Mouse (Mus musculus) kidney, postnatal 14 days (tissue): Measurements from ENCODE around the gene C3.

Experiments
- DNase-seq: peaks from one replicate; pipeline ENCODE4 v3.0.0; 2022; ENCODE audit warnings: mixed read lengths

Gene C3

DNA sequence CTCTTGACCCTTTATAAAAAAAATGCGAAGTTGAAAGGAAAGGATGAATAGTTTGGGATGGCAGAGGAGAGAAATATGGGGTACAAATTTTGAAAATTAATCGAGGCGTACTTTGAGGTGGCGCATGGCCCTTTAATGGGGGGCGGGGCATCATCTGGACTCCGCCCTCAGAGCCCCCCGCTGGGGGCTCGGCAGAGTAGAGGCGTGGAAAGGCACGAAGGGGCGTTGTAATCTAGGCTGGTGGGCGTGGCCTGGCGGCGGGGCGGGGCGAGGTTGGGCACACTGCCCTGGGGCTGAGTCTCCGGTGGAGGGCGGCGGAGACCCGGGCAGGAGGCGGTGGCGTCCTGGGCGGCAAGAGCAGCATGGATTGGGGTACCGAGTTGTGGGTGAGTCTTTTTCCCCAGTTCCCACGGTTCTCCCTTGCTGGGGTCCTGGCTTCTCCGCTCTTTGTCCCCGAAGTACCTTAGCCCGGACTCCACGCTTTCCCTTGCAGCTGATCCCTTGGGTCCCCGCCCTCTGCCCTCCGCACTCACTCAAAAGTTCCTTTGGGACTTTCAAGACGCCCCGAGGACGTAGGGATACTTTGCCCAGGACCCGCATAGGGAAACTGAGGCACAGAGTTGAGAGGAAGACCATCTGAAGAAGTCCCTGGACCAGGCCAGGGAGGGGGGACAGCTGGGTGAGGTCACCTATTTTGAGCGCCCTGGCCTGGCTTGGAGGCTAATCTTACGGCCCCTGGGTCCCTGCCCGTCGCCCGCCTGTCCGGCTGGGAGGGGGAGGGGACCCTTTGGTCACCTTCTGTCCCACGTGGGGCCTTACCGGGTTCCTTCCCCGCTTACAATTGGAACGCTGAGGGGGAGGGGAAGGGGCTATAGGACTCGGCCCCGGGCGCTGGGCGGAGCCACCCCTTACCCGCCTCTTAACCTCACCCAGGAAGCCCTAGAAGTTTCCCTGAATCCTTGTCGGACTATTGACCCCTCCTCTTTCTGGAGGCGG, 21.5 kb upstream of the C3 start, which contains the start of gene Trip10:
TSS of gene Trip10 (plus strand) at position 270 of the 996 bp plus-strand sequence.
- DNase-seq, result peak; percentile 98

GRCm38 (mm10) chr17:57248771-57249170, 20.8 kb upstream of the C3 start:
- DNase-seq, result peak; percentile 26

DNA sequence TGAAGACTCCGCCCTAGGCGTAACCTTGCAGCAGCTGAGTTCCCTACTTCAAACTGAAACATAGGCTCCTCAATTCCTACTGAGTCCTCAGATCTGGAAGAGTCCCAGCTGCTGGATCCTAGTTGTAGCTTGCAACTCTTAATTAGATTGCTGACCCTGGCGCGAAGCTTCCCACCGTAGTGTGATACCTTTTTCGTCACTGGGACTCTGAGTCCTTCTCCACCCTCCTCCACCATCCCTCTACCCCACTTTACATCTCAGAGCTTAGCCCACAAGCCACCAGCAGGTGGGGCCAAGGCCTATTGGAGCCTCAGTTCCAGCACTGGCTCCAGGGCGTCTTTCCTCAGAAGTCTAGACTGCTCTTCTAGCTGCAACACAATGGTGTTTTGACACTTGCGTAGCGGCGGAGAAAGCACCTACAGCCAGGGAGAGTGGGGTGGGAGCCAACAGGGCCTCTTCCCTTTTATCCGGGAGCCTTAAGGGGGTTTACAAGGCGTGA, 20.3 kb upstream of the C3 start, which contains the start of gene Gpr108:
TSS of gene Gpr108 (minus strand) at position 246 of the 499 bp plus-strand sequence.
- DNase-seq, result peak; percentile 92

- DNase-seq, result peak; percentile 96
Observed at GRCm38 (mm10) chr17:57247393-57248200, 19.7 kb upstream of the C3 start.

GRCm38 (mm10) chr17:57246663-57247392, 18.9 kb upstream of the C3 start:
- DNase-seq, result peak; percentile 27

GRCm38 (mm10) chr17:57245311-57245929, 17.5 kb upstream of the C3 start:
- DNase-seq, result no peak

- no peak for DNase-seq
Observed at GRCm38 (mm10) chr17:57243650-57244370, 15.9 kb upstream of the C3 start.

DNA sequence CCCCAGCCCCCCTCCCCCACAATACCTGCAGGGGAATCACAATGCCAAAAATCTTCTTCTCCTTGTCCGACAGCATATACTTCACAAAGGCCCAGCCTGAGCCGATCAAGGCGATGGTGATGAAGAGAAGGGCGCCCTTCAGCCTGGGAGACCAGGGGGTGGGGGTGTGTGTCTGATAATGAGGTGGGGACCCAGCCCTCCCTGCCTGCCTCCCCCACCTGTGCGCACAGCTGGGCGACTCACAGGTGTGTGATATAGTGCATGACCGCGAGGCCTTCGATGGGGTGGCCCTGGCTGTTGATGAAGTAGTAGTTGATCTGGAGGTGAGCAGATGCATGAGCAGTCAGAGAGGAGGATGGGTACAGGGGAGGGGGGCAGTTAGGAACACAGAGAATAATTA, 9.2 kb upstream of the C3 start:
- no peak for DNase-seq

GRCm38 (mm10) chr17:57235803-57236202, 7.9 kb upstream of the C3 start:
- DNase-seq, result peak; percentile 24

DNA sequence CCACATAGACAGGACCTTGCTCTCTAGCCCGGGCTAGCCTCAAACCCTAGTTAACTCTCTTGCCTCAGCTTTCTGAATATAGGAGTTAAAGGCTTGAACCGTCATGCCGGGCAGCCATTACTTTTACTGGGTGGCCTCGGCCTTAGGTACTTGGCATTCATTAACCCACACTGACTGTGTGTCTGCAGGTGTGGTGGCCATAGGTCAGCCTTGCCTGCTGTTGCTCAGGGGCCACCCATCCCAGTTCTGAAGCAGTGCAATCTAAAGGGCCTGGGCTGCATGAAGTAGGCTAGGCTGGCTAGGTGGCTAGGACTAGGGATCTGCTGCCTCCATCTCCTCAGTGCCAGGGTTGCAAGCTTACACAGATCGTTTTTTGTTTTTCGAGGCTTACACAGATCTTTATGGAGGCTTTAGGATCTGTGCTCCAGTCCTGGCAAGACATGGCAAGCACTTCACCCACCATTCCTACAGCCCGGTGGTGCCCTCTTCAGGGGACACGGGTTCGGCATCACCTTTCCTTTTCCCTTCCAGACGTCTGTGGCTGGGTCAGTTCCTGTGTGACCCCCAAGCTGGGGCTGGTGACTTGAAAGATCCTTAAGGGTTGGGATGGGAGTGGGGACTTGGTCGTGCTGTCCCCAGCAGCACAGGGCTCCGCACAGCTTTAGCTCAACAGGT, 6.5 kb upstream of the C3 start:
- peak; percentile 64 for DNase-seq

- peak; percentile 88 for DNase-seq
Observed at GRCm38 (mm10) chr17:57233038-57233437, 5.1 kb upstream of the C3 start.

GRCm38 (mm10) chr17:57232200-57232599, 4.3 kb upstream of the C3 start:
- DNase-seq, result no peak

- peak; percentile 29 for DNase-seq
Observed at GRCm38 (mm10) chr17:57231321-57231771, 3.4 kb upstream of the C3 start.

DNA sequence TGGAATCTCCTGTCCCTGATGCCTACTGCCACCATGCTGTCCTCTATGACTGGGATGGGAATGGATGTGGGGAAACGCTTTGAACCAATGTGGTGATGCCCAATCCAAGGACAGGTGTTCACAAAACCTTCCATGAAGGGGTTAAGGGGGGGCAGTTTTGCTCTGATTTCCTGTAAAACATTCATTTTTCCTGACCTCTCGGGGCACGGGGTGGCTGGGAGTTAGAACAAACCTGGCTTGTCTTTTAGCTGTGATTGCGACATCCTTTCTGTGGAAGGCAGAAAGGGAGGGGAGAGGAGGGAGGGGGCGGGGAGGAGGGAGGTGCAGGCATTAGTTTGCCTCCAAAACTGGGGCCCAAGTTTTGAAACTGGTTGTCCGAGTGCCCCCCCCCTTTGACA, 2.8 kb upstream of the C3 start:
- DNase-seq, result peak; percentile 60

- DNase-seq, result no peak
Observed at GRCm38 (mm10) chr17:57229851-57230727, 2.2 kb upstream of the C3 start.

DNA sequence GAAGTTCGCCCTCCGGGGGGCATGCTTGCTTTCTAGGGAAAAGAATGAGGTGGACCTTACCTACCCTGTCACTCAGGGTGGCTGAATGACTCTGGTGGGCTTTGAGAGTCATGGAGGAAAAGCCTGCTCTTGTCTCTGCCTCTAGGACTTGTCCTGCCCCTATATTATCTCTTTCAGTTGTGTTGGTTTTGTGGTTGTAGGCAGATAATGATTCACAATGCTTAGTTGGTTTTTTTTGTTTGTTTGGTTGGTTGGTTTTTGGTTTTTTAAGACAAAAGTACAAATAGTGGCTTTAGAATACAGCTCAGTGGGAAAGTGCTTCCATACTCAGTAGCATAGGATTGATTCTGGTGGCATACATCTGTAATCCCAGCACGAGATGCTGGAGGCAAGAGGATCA, 937 bp upstream of the C3 start:
- DNase-seq, result no peak

GRCm38 (mm10) chr17:57227468-57227867, 468 bp downstream of the C3 start:
- no peak for DNase-seq

- DNase-seq, result no peak
Observed at GRCm38 (mm10) chr17:57223313-57223712, 4.6 kb downstream of the C3 start.

DNA sequence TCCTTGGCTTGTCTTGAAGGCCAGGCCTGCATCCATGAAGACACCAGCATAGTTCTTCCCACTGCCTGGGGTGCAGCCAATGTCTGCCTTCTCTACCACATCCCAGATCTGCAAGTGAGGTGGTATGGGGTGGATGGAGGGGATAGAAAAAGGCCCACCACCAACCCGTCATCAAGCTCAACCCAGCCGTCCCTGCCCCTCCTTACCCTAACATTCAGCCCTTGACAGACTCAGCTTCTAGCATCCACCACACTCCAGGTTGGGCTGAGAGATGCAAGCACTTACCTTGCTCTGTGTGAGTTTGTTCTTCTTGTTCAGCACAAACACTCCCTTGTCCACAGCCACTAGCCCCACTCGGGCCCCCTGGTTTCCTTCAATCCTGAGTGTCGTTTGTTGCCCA, 6.0 kb downstream of the C3 start:
- DNase-seq, result no peak

- peak; percentile 64 for DNase-seq
Observed at GRCm38 (mm10) chr17:57219884-57220207, 8.1 kb downstream of the C3 start.
